Mouse (Mus musculus) cerebellum, adult 9-10 months (tissue): ENCODE results near the gene Ccnt1.

Source experiments
- DNase-seq: peaks from one replicate; pipeline ENCODE4 v3.0.0; 2022

Ccnt1 gene

GRCm38 (mm10) chr15:98506253-98506957 is 64.3 kb downstream of the Ccnt1 start:
- DNase-seq = no peak

- DNase-seq = peak; percentile 52
Measured at GRCm38 (mm10) chr15:98504514-98504913, 66.2 kb downstream of the Ccnt1 start.

GRCm38 (mm10) chr15:98503317-98503716 is 67.4 kb downstream of the Ccnt1 start:
- DNase-seq = no peak

- no peak for DNase-seq
Measured at GRCm38 (mm10) chr15:98497631-98498030, 73.1 kb downstream of the Ccnt1 start.

GRCm38 (mm10) chr15:98492102-98492501 is 78.6 kb downstream of the Ccnt1 start, which contains the start of gene Olfr279:
Olfr279 (plus strand) TSS chr15:98492402.
- no peak for DNase-seq

GRCm38 (mm10) chr15:98491332-98491731 is 79.4 kb downstream of the Ccnt1 start:
- no peak for DNase-seq
